Comparison of ENCODE assay signal across 18 mouse cellular contexts in the genomic region with DNA sequence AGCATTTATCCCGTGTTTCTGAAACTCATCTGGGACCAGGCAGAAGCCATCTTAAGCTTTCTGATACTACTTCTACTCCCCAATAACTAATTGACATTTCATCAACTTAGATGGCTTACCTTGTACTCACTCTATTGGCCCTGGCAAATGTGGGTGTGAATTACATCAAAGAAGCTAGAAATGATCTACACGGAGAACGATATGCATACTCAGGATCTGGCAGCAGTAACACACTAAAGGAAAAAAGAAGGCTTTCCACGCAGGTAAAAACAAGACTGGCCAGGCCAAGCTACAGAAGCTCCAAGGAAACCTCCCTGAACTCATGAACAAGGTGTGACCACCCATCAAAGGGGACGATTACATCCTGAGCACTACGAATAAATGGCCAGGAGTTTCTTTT. TPM values are rescaled to one million over a fixed set of nuclear protein-coding genes. Genes with fewer than 3 reads are reported as not detected.
DNase-seq lines count a peak whose midpoint lies in the region; ATAC-seq and TF ChIP-seq lines count a peak whose summit lies in the region.
"Had no signal": no experiment of that assay in that cellular context is flagged by ENCODE, and none has a peak within 500 bp of the region (broad histone marks: within the 10 kb centered on the region; RNA-seq: fewer than 3 reads in every experiment).

No protein-coding gene starts in this region.

- no peak overlapping the region for H3K4me3 ChIP-seq in forebrain, embryonic 13.5 days
- H3K4me3 ChIP-seq in forebrain, embryonic 14.5 days (ENCODE audit: low read depth, low read length): no peak overlapping the region
- H3K4me3 ChIP-seq in intestine, postnatal 0 days (ENCODE audit: low read depth, low read length): no peak overlapping the region
- no peak overlapping the region for H3K4me3 ChIP-seq in intestine, embryonic 16.5 days (ENCODE audit: low read length)
- H3K4me3 ChIP-seq in liver, embryonic 15.5 days (replicated peaks): no peak overlapping the region
- no peak overlapping the region for H3K4me3 ChIP-seq in liver, postnatal 0 days (ENCODE audit: low read depth, low read length)
- no peak overlapping the region for H3K4me3 ChIP-seq in limb, embryonic 15.5 days
- H3K4me3 ChIP-seq: forebrain, embryonic 10.5 days; limb, embryonic 12.5 days; stomach, embryonic 15.5 days had no signal

- ATAC-seq in forebrain, embryonic 13.5 days: no peak
- no peak for ATAC-seq in forebrain, embryonic 14.5 days
- ATAC-seq in intestine, postnatal 0 days: no peak
- no peak for ATAC-seq in intestine, embryonic 16.5 days
- no peak for ATAC-seq in liver, embryonic 15.5 days (ENCODE audit: insufficient read depth)
- ATAC-seq in liver, postnatal 0 days: no peak
- ATAC-seq in limb, embryonic 15.5 days (ENCODE audit: insufficient number of reproducible peaks, low FRiP score, low TSS enrichment, low read depth): no peak
- ATAC-seq: Patski had no signal

- H3K36me3 ChIP-seq in forebrain, embryonic 13.5 days (ENCODE audit: poor library complexity, severe bottlenecking): peaks cover 9% of the 10 kb centered on the region; the same call in 1 of the 2 replicates
- H3K36me3 ChIP-seq in forebrain, embryonic 14.5 days (ENCODE audit: control insufficient read depth, insufficient read depth, low read length): peaks cover 19% of the 10 kb centered on the region; the same call in 1 of the 2 replicates
- no peaks in the 10 kb centered on the region; the same call in 1 of the 2 replicates for H3K36me3 ChIP-seq in intestine, postnatal 0 days (ENCODE audit: control insufficient read depth, insufficient read depth)
- no peaks in the 10 kb centered on the region for H3K36me3 ChIP-seq in intestine, embryonic 16.5 days (ENCODE audit: control insufficient read depth, insufficient read depth, low read length)
- peaks cover 74% of the 10 kb centered on the region for H3K36me3 ChIP-seq in liver, embryonic 15.5 days (replicated peaks)
- peaks cover 25% of the 10 kb centered on the region for H3K36me3 ChIP-seq in liver, postnatal 0 days (replicated peaks; ENCODE audit: insufficient read depth, low read length)
- H3K36me3 ChIP-seq in limb, embryonic 15.5 days: peaks cover 4% of the 10 kb centered on the region
- H3K36me3 ChIP-seq: stomach, embryonic 15.5 days had no signal

- no peaks in the 10 kb centered on the region for H3K9me3 ChIP-seq in forebrain, embryonic 13.5 days (replicated peaks)
- H3K9me3 ChIP-seq in forebrain, embryonic 14.5 days (replicated peaks; ENCODE audit: control insufficient read depth, low read length): no peaks in the 10 kb centered on the region
- no peaks in the 10 kb centered on the region for H3K9me3 ChIP-seq in intestine, postnatal 0 days (ENCODE audit: control insufficient read depth)
- H3K9me3 ChIP-seq in intestine, embryonic 16.5 days (ENCODE audit: control insufficient read depth, low read length): no peaks in the 10 kb centered on the region
- H3K9me3 ChIP-seq in liver, embryonic 15.5 days (replicated peaks): no peaks in the 10 kb centered on the region
- no peaks in the 10 kb centered on the region for H3K9me3 ChIP-seq in liver, postnatal 0 days (ENCODE audit: low read length)
- no peaks in the 10 kb centered on the region for H3K9me3 ChIP-seq in limb, embryonic 15.5 days
- H3K9me3 ChIP-seq: forebrain, embryonic 10.5 days; limb, embryonic 12.5 days; stomach, embryonic 15.5 days had no signal

- H3K9ac ChIP-seq in forebrain, embryonic 13.5 days: no peak overlapping the region
- no peak overlapping the region for H3K9ac ChIP-seq in forebrain, embryonic 14.5 days (ENCODE audit: low read length)
- H3K9ac ChIP-seq in intestine, postnatal 0 days (ENCODE audit: low read depth, low read length): no peak overlapping the region
- H3K9ac ChIP-seq in intestine, embryonic 16.5 days (ENCODE audit: low read depth, low read length): no peak overlapping the region
- no peak overlapping the region for H3K9ac ChIP-seq in liver, embryonic 15.5 days
- no peak overlapping the region for H3K9ac ChIP-seq in liver, postnatal 0 days (replicated peaks)
- no peak overlapping the region for H3K9ac ChIP-seq in limb, embryonic 15.5 days
- H3K9ac ChIP-seq: limb, embryonic 12.5 days; stomach, embryonic 15.5 days had no signal

- no peaks in the 10 kb centered on the region for H3K27me3 ChIP-seq in forebrain, embryonic 13.5 days
- H3K27me3 ChIP-seq in forebrain, embryonic 14.5 days (replicated peaks; ENCODE audit: control insufficient read depth, insufficient read depth, low read length): no peaks in the 10 kb centered on the region
- no peaks in the 10 kb centered on the region for H3K27me3 ChIP-seq in intestine, postnatal 0 days (replicated peaks; ENCODE audit: control insufficient read depth, insufficient read depth, low read length)
- no peaks in the 10 kb centered on the region for H3K27me3 ChIP-seq in intestine, embryonic 16.5 days (replicated peaks; ENCODE audit: control insufficient read depth, insufficient read depth, low read length)
- no peaks in the 10 kb centered on the region for H3K27me3 ChIP-seq in liver, embryonic 15.5 days
- H3K27me3 ChIP-seq in liver, postnatal 0 days (ENCODE audit: insufficient read depth, low read length): no peaks in the 10 kb centered on the region
- H3K27me3 ChIP-seq in limb, embryonic 15.5 days: no peaks in the 10 kb centered on the region
- H3K27me3 ChIP-seq: limb, embryonic 12.5 days; Patski; stomach, embryonic 15.5 days had no signal

- 0 out of 2 replicates have a peak overlapping the region, but pooled peaks have one; percentile 0 for H3K27ac ChIP-seq in forebrain, embryonic 13.5 days
- H3K27ac ChIP-seq in forebrain, embryonic 14.5 days (ENCODE audit: low read depth, low read length): no peak overlapping the region
- peak overlapping the region; percentile 11; the same call in 1 of the 2 replicates for H3K27ac ChIP-seq in intestine, postnatal 0 days (ENCODE audit: low read depth, low read length)
- H3K27ac ChIP-seq in intestine, embryonic 16.5 days (ENCODE audit: low read length): no peak overlapping the region
- 0 out of 2 replicates have a peak overlapping the region, but pooled peaks have one; percentile 29 for H3K27ac ChIP-seq in liver, embryonic 15.5 days (replicated peaks)
- no peak overlapping the region for H3K27ac ChIP-seq in liver, postnatal 0 days (ENCODE audit: low read depth)
- peak overlapping the region; percentile 23; the same call in 1 of the 2 replicates for H3K27ac ChIP-seq in limb, embryonic 15.5 days
- H3K27ac ChIP-seq: forebrain, embryonic 10.5 days; limb, embryonic 12.5 days; stomach, embryonic 15.5 days had no signal

- TF ChIP-seq CTCF in intestine, postnatal 0 days (IDR thresholded peaks at IDR 0.05; ENCODE audit: low read depth): no peak
- no peak for TF ChIP-seq CTCF in liver, postnatal 0 days (IDR thresholded peaks at IDR 0.05; ENCODE audit: low read depth)

- no peak for TF ChIP-seq EP300 in liver, postnatal 0 days (IDR thresholded peaks at IDR 0.05; ENCODE audit: low read depth)

- H3K4me1 ChIP-seq in forebrain, embryonic 13.5 days: peaks cover 37% of the 10 kb centered on the region
- H3K4me1 ChIP-seq in forebrain, embryonic 14.5 days (ENCODE audit: control insufficient read depth, insufficient read depth, low read length): peaks cover 26% of the 10 kb centered on the region
- peaks cover 28% of the 10 kb centered on the region for H3K4me1 ChIP-seq in intestine, postnatal 0 days (replicated peaks; ENCODE audit: control insufficient read depth, insufficient read depth, low read length)
- H3K4me1 ChIP-seq in intestine, embryonic 16.5 days (ENCODE audit: control insufficient read depth, insufficient read depth, low read length): peaks cover 35% of the 10 kb centered on the region
- peaks cover 63% of the 10 kb centered on the region for H3K4me1 ChIP-seq in liver, embryonic 15.5 days (replicated peaks)
- peaks cover 41% of the 10 kb centered on the region for H3K4me1 ChIP-seq in liver, postnatal 0 days (ENCODE audit: insufficient read depth)
- peaks cover 40% of the 10 kb centered on the region for H3K4me1 ChIP-seq in limb, embryonic 15.5 days

- 92% methylated on average over 6 of the region's 6 CpGs for WGBS in forebrain, embryonic 13.5 days
- 88% methylated on average over 6 of the region's 6 CpGs for WGBS in forebrain, embryonic 14.5 days
- WGBS in intestine, postnatal 0 days: 89% methylated on average over 6 of the region's 6 CpGs
- WGBS in intestine, embryonic 16.5 days: 86% methylated on average over 6 of the region's 6 CpGs
- 92% methylated on average over 6 of the region's 6 CpGs for WGBS in liver, embryonic 15.5 days (ENCODE audit: insufficient replicate concordance)
- 92% methylated on average over 6 of the region's 6 CpGs for WGBS in liver, postnatal 0 days (ENCODE audit: insufficient replicate concordance)
- WGBS in limb, embryonic 15.5 days: 76% methylated on average over 6 of the region's 6 CpGs

- no peak for DNase-seq in forebrain, embryonic 14.5 days (ENCODE audit: low spot score)
- DNase-seq in liver, postnatal 0 days: no peak
- DNase-seq in embryo, embryonic 10.5 days (ENCODE audit: low spot score): no peak
- DNase-seq: cerebellum, postnatal 14 days; kidney, postnatal 4 days; layer of hippocampus, postnatal 36 days; lung, postnatal 10 days; right cerebral cortex, adult 18-20 months; thymus, postnatal 36 days had no signal

- no peak overlapping the region for H3K4me2 ChIP-seq in forebrain, embryonic 13.5 days
- H3K4me2 ChIP-seq in forebrain, embryonic 14.5 days (ENCODE audit: low read length): no peak overlapping the region
- no peak overlapping the region for H3K4me2 ChIP-seq in intestine, postnatal 0 days (replicated peaks; ENCODE audit: low read depth)
- H3K4me2 ChIP-seq in intestine, embryonic 16.5 days (ENCODE audit: low read depth, low read length): no peak overlapping the region
- no peak overlapping the region for H3K4me2 ChIP-seq in liver, embryonic 15.5 days
- no peak overlapping the region for H3K4me2 ChIP-seq in liver, postnatal 0 days (ENCODE audit: low read depth, low read length)
- no peak overlapping the region for H3K4me2 ChIP-seq in limb, embryonic 15.5 days
- H3K4me2 ChIP-seq: limb, embryonic 12.5 days; stomach, embryonic 15.5 days had no signal

RNA-seq across cellular contexts. Expression of gene Chd2, which starts 12.4 kb away (rescaled TPM):
- polyA plus RNA-seq in forebrain, embryonic 13.5 days (2015; fragmentation: Nextera tagmentation; extraction: Ambion mirVana): 62.8 TPM in 2 replicates
- polyA plus RNA-seq in forebrain, embryonic 14.5 days (2014; fragmentation: Nextera tagmentation; extraction: Ambion mirVana): 40.2 and 43.4 TPM in 2 replicates
- polyA plus RNA-seq in intestine, postnatal 0 days (2015; fragmentation: Nextera tagmentation; extraction: Ambion mirVana): 19.3 and 25.4 TPM in 2 replicates
- 40.1 and 41.1 TPM in 2 replicates for polyA plus RNA-seq in intestine, embryonic 16.5 days (2015; fragmentation: Nextera tagmentation; extraction: Ambion mirVana)
- polyA plus RNA-seq in liver, embryonic 15.5 days (2015; fragmentation: Nextera tagmentation; extraction: Ambion mirVana): 20.1 and 22.1 TPM in 2 replicates
- polyA plus RNA-seq in liver, postnatal 0 days (2015; fragmentation: Nextera tagmentation; extraction: Ambion mirVana): 14.1 and 17.2 TPM in 2 replicates
- 48.6 and 51.7 TPM in 2 replicates for polyA plus RNA-seq in limb, embryonic 15.5 days (2015; fragmentation: Nextera tagmentation; extraction: Ambion mirVana)

Comparison
In these comparisons a context has a peak if more than half of its experiments do, and no peak if none do; other contexts are left out.
1. H3K27ac ChIP-seq: peak in forebrain, embryonic 13.5 days (single experiment), intestine, postnatal 0 days (single experiment), liver, embryonic 15.5 days (single experiment) and limb, embryonic 15.5 days (single experiment); none in forebrain, embryonic 14.5 days (single experiment), intestine, embryonic 16.5 days (single experiment) and liver, postnatal 0 days (single experiment).